Mouse (Mus musculus): ENCODE results near the gene Tbccd1.
A peak's percentile ranks its signal among the peaks of the same experiment; 100 is the strongest.

The Tbccd1 gene

GRCm38 (mm10) chr16:22857431-22858113, at the start of gene Tbccd1, which contains the start of gene Dnajb11:
TSS of gene Tbccd1 (minus strand) at chr16:22857669.
TSS of gene Dnajb11 (plus strand) at chr16:22857845.
- DNase-seq (ENCODE audit: low read depth, low spot score), result peak; percentile 97

GRCm38 (mm10) chr16:22901326-22901725, 43.9 kb upstream of the Tbccd1 start:
- no peak for DNase-seq (ENCODE audit: low read depth, low spot score)

- no peak for DNase-seq (ENCODE audit: low read depth, low spot score)
Observed at GRCm38 (mm10) chr16:22899866-22900570, 42.5 kb upstream of the Tbccd1 start.

- no peak for DNase-seq (ENCODE audit: low read depth, low spot score)
Observed at GRCm38 (mm10) chr16:22899346-22899745, 41.9 kb upstream of the Tbccd1 start.

GRCm38 (mm10) chr16:22896618-22897017, 39.1 kb upstream of the Tbccd1 start:
- DNase-seq (ENCODE audit: low read depth, low spot score), result no peak

GRCm38 (mm10) chr16:22894095-22894494, 36.6 kb upstream of the Tbccd1 start:
- DNase-seq (ENCODE audit: low read depth, low spot score), result no peak

- no peak for DNase-seq (ENCODE audit: low read depth, low spot score)
Observed at GRCm38 (mm10) chr16:22891733-22892154, 34.3 kb upstream of the Tbccd1 start.

- no peak for DNase-seq (ENCODE audit: low read depth, low spot score)
Observed at GRCm38 (mm10) chr16:22890683-22891510, 33.4 kb upstream of the Tbccd1 start, which contains the start of gene Ahsg. TSS of gene Ahsg (plus strand) at chr16:22891277.

- DNase-seq (ENCODE audit: low read depth, low spot score), result no peak
Observed at GRCm38 (mm10) chr16:22889716-22890115, 32.2 kb upstream of the Tbccd1 start.

- DNase-seq (ENCODE audit: low read depth, low spot score), result no peak
Observed at GRCm38 (mm10) chr16:22888835-22889234, 31.4 kb upstream of the Tbccd1 start.

- DNase-seq (ENCODE audit: low read depth, low spot score), result no peak
Observed at GRCm38 (mm10) chr16:22886726-22887125, 29.3 kb upstream of the Tbccd1 start.

GRCm38 (mm10) chr16:22885356-22885755, 27.9 kb upstream of the Tbccd1 start:
- DNase-seq (ENCODE audit: low read depth, low spot score), result no peak

GRCm38 (mm10) chr16:22883441-22883840, 26.0 kb upstream of the Tbccd1 start:
- DNase-seq (ENCODE audit: low read depth, low spot score), result no peak

- no peak for DNase-seq (ENCODE audit: low read depth, low spot score)
Observed at GRCm38 (mm10) chr16:22881487-22881886, 24.0 kb upstream of the Tbccd1 start.

GRCm38 (mm10) chr16:22880900-22881299, 23.4 kb upstream of the Tbccd1 start:
- DNase-seq (ENCODE audit: low read depth, low spot score), result no peak

GRCm38 (mm10) chr16:22879945-22880595, 22.6 kb upstream of the Tbccd1 start:
- no peak for DNase-seq (ENCODE audit: low read depth, low spot score)

GRCm38 (mm10) chr16:22878716-22879115, 21.2 kb upstream of the Tbccd1 start:
- DNase-seq (ENCODE audit: low read depth, low spot score), result no peak

- no peak for DNase-seq (ENCODE audit: low read depth, low spot score)
Observed at GRCm38 (mm10) chr16:22877660-22878390, 20.4 kb upstream of the Tbccd1 start.

GRCm38 (mm10) chr16:22876218-22877043, 19.0 kb upstream of the Tbccd1 start:
- no peak for DNase-seq (ENCODE audit: low read depth, low spot score)

- no peak for DNase-seq (ENCODE audit: low read depth, low spot score)
Observed at GRCm38 (mm10) chr16:22873369-22873768, 15.9 kb upstream of the Tbccd1 start.

Data from c-Kit-negative CD71-positive TER-119-positive erythroid progenitor cells, embryonic 14.5 days (primary cell).